Mouse (Mus musculus): ENCODE measurements at regions not wholly inside any gene's neighbourhood (a gene's known extent, or its start where the extent isn't known, plus 50 kb on each side); places are given as distances from the start of the nearest gene placed in this dataset.

- intact Hi-C loops (cut with DNase I): no loop called here
- Histone ChIP-seq H3K27ac (no peak overlapping the region), H3K4me3 (no peak overlapping the region), H3K36me3 (ENCODE audit: control insufficient read depth, insufficient read depth, low read length) (peaks cover 4% of the 10 kb centered on the region), H3K9ac (ENCODE audit: low read depth, low read length) (no peak overlapping the region), H3K79me2 (replicated peaks; ENCODE audit: control insufficient read depth, insufficient read depth, low read length) (no peaks in the 10 kb centered on the region), H3K4me1 (ENCODE audit: control insufficient read depth, insufficient read depth, low read length) (peaks cover 5% of the 10 kb centered on the region), H3K27me3 (ENCODE audit: control insufficient read depth, insufficient read depth, low read length) (no peaks in the 10 kb centered on the region)
- DNase-seq: no peak
- 55% methylated on average over 6 of the region's 6 CpGs for WGBS
- no peak for TF ChIP-seq EP300 (IDR thresholded peaks at IDR 0.05; ENCODE audit: insufficient read depth, low read depth, low read length)
- no peak for TF ChIP-seq POLR2A (IDR thresholded peaks at IDR 0.05; ENCODE audit: insufficient read depth, low read depth, low read length)
- peak; percentile 44 for TF ChIP-seq CTCF (IDR thresholded peaks at IDR 0.05)
Observed at GRCm38 (mm10) chr4:98206245-98206970, 176.7 kb downstream of the Tm2d1 start.

- TF ChIP-seq CTCF (IDR thresholded peaks at IDR 0.05): no peak
- no peak for TF ChIP-seq EP300 (IDR thresholded peaks at IDR 0.05; ENCODE audit: insufficient read depth, low read depth, low read length)
- TF ChIP-seq POLR2A (IDR thresholded peaks at IDR 0.05; ENCODE audit: insufficient read depth, low read depth, low read length): no peak
- no peak for DNase-seq
- Histone ChIP-seq H3K4me3 (no peak overlapping the region), H3K36me3 (ENCODE audit: control insufficient read depth, insufficient read depth, low read length) (peaks cover 4% of the 10 kb centered on the region), H3K27ac (no peak overlapping the region), H3K4me1 (ENCODE audit: control insufficient read depth, insufficient read depth, low read length) (peaks cover 5% of the 10 kb centered on the region), H3K9ac (ENCODE audit: low read depth, low read length) (no peak overlapping the region), H3K27me3 (ENCODE audit: control insufficient read depth, insufficient read depth, low read length) (no peaks in the 10 kb centered on the region), H3K79me2 (replicated peaks; ENCODE audit: control insufficient read depth, insufficient read depth, low read length) (no peaks in the 10 kb centered on the region)
- WGBS: 68% methylated on average over 3 of the region's 3 CpGs
- intact Hi-C loops (cut with DNase I): loop anchor here (5.0 kb wide), 2 partner anchors 49 to 119 kb away; no protein-coding TSS in a partner anchor
Observed at GRCm38 (mm10) chr4:98203129-98203528, 180.0 kb downstream of the Tm2d1 start.

GRCm38 (mm10) chr4:98202232-98202631 lies 180.9 kb downstream of the Tm2d1 start:
- Histone ChIP-seq H3K4me3 (no peak overlapping the region), H3K9ac (ENCODE audit: low read depth, low read length) (no peak overlapping the region), H3K4me1 (ENCODE audit: control insufficient read depth, insufficient read depth, low read length) (peaks cover 5% of the 10 kb centered on the region), H3K79me2 (replicated peaks; ENCODE audit: control insufficient read depth, insufficient read depth, low read length) (no peaks in the 10 kb centered on the region), H3K27me3 (ENCODE audit: control insufficient read depth, insufficient read depth, low read length) (no peaks in the 10 kb centered on the region), H3K27ac (no peak overlapping the region), H3K36me3 (ENCODE audit: control insufficient read depth, insufficient read depth, low read length) (peaks cover 4% of the 10 kb centered on the region)
- intact Hi-C loops (cut with DNase I): loop anchor here (5.0 kb wide), 2 partner anchors 50 to 120 kb away; no protein-coding TSS in a partner anchor
- TF ChIP-seq EP300 (IDR thresholded peaks at IDR 0.05; ENCODE audit: insufficient read depth, low read depth, low read length) (no peak), CTCF (IDR thresholded peaks at IDR 0.05) (no peak), POLR2A (IDR thresholded peaks at IDR 0.05; ENCODE audit: insufficient read depth, low read depth, low read length) (no peak)
- WGBS: 74% methylated on average over 2 of the region's 2 CpGs
- DNase-seq: no peak

GRCm38 (mm10) chr4:98201102-98201501 lies 182.0 kb downstream of the Tm2d1 start:
- Histone ChIP-seq H3K27me3 (ENCODE audit: control insufficient read depth, insufficient read depth, low read length) (no peaks in the 10 kb centered on the region), H3K4me3 (no peak overlapping the region), H3K4me1 (ENCODE audit: control insufficient read depth, insufficient read depth, low read length) (peaks cover 5% of the 10 kb centered on the region), H3K79me2 (replicated peaks; ENCODE audit: control insufficient read depth, insufficient read depth, low read length) (no peaks in the 10 kb centered on the region), H3K36me3 (ENCODE audit: control insufficient read depth, insufficient read depth, low read length) (peaks cover 4% of the 10 kb centered on the region), H3K27ac (peak overlapping the region; percentile 54), H3K9ac (ENCODE audit: low read depth, low read length) (no peak overlapping the region)
- WGBS: 34% methylated on average over 3 of the region's 3 CpGs
- intact Hi-C loops (cut with DNase I): loop anchor here (5.0 kb wide), 2 partner anchors 51 to 121 kb away; no protein-coding TSS in a partner anchor
- peak; percentile 76 to 85 for DNase-seq
- TF ChIP-seq CTCF (IDR thresholded peaks at IDR 0.05) (no peak), EP300 (IDR thresholded peaks at IDR 0.05; ENCODE audit: insufficient read depth, low read depth, low read length) (peak; percentile 79), POLR2A (IDR thresholded peaks at IDR 0.05; ENCODE audit: insufficient read depth, low read depth, low read length) (no peak)

GRCm38 (mm10) chr4:98200701-98201100 lies 182.4 kb downstream of the Tm2d1 start:
- DNase-seq: no peak
- H3K27me3 ChIP-seq (ENCODE audit: control insufficient read depth, insufficient read depth, low read length): no peaks in the 10 kb centered on the region
- 53% methylated on average over 1 of the region's 1 CpGs for whole genome bisulfite sequencing
- peaks cover 5% of the 10 kb centered on the region for H3K4me1 ChIP-seq (ENCODE audit: control insufficient read depth, insufficient read depth, low read length)
- no peak overlapping the region for H3K9ac ChIP-seq (ENCODE audit: low read depth, low read length)
- H3K36me3 ChIP-seq (ENCODE audit: control insufficient read depth, insufficient read depth, low read length): peaks cover 4% of the 10 kb centered on the region
- H3K27ac ChIP-seq: peak overlapping the region; percentile 54
- no peaks in the 10 kb centered on the region for H3K79me2 ChIP-seq (replicated peaks; ENCODE audit: control insufficient read depth, insufficient read depth, low read length)
- TF ChIP-seq CTCF (IDR thresholded peaks at IDR 0.05) (no peak), EP300 (IDR thresholded peaks at IDR 0.05; ENCODE audit: insufficient read depth, low read depth, low read length) (no peak), POLR2A (IDR thresholded peaks at IDR 0.05; ENCODE audit: insufficient read depth, low read depth, low read length) (no peak)
- no peak overlapping the region for H3K4me3 ChIP-seq
- intact Hi-C loops (cut with DNase I): loop anchor here (5.0 kb wide), 2 partner anchors 52 to 122 kb away; no protein-coding TSS in a partner anchor

- H3K9ac ChIP-seq (ENCODE audit: low read depth, low read length): no peak overlapping the region
- H3K27me3 ChIP-seq (ENCODE audit: control insufficient read depth, insufficient read depth, low read length): no peaks in the 10 kb centered on the region
- 71% methylated on average over 3 of the region's 3 CpGs for WGBS
- TF ChIP-seq EP300 (IDR thresholded peaks at IDR 0.05; ENCODE audit: insufficient read depth, low read depth, low read length) (no peak), CTCF (IDR thresholded peaks at IDR 0.05) (no peak), POLR2A (IDR thresholded peaks at IDR 0.05; ENCODE audit: insufficient read depth, low read depth, low read length) (no peak)
- no peak for DNase-seq
- H3K79me2 ChIP-seq (replicated peaks; ENCODE audit: control insufficient read depth, insufficient read depth, low read length): no peaks in the 10 kb centered on the region
- no peak overlapping the region for H3K27ac ChIP-seq
- intact Hi-C loops (cut with DNase I): no loop called here
- no peaks in the 10 kb centered on the region for H3K36me3 ChIP-seq (ENCODE audit: control insufficient read depth, insufficient read depth, low read length)
- no peaks in the 10 kb centered on the region for H3K4me1 ChIP-seq (ENCODE audit: control insufficient read depth, insufficient read depth, low read length)
- H3K4me3 ChIP-seq: no peak overlapping the region
Observed at GRCm38 (mm10) chr4:98190318-98190717, 192.8 kb downstream of the Tm2d1 start.
